Mouse (Mus musculus): ENCODE results near the gene Srrm4.
A peak's percentile ranks its signal among the peaks of the same experiment; 100 is the strongest.

The Srrm4 gene

DNA sequence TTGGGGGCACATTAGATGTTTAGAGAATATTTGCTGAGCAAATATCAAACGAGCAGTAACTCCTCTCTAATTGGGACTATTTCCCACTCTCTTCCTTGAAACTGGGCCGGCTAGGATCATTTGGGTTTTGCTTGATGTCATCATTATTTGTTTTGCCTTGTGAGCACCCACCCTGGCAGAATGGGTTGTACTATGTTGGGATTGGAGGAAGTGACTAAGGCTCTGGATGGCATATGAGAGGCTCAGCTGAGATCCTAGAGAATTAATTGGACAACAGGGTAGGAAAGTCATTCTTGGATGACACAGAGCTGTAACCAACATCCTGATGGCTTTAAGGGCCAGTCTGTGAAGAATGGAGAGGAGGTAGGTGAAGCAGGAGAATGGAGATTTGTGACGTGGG lies 185.1 kb downstream of the Srrm4 start:
- DNase-seq (ENCODE audit: low spot score), result no peak

DNA sequence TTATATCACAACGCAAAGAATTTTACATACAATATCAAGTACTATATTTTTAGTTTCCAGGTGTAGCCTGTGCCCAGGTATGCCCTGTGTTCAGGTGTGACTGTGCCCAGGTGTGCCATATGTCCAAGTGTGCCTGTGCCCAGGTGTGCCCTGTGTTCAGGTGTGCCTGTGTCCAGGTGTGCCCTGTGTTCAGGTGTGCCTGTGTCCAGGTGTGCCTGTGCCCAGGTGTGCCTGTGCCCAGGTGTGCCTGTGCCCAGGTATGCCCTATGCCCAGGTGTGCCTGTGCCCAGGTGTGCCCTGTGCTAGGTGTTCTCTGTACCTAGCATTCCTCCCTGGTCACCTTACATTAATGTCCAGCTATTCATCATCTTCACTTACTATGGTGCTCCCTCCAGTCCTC lies 185.7 kb downstream of the Srrm4 start:
- DNase-seq (ENCODE audit: low spot score), result no peak

DNA sequence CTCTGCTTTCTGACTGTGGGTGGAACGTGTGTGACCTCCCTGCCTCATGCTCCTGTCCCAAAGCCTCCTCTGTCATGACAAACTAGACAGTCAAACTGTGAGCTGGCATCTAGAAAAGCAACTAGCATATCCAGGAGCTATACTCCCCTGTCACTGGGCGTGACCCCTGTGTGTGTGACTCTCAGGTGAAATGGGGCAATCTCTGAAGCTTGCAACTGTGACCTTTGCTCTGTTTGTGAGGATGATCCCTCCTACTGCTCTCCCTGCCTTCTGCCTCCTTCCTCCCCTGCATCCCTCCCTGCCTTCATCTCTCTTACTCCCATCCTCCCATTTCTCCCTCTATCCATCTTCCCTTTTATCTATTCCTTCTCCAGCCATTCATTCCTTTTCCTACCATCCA lies 187.6 kb downstream of the Srrm4 start:
- DNase-seq (ENCODE audit: low spot score), result no peak

DNA sequence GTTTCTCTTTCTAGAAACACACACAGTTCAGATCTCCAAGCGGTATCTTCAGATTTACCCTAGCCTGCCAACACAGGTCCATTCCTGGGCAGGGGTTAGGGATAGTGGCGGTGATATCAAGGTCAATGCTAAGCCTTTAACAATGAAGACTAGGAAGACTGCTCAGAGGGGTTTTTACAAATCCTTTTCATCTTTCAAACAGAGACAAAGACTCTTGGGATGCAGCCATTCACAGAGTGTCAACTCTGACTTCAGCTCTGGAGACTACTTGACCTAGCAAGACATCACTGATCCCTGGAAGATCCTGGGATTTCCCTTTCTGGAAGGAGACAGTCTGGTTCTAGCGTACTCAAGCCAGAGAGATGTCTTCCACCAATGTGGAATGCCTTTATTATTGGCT lies 190.8 kb downstream of the Srrm4 start:
- DNase-seq (ENCODE audit: low spot score), result no peak

DNA sequence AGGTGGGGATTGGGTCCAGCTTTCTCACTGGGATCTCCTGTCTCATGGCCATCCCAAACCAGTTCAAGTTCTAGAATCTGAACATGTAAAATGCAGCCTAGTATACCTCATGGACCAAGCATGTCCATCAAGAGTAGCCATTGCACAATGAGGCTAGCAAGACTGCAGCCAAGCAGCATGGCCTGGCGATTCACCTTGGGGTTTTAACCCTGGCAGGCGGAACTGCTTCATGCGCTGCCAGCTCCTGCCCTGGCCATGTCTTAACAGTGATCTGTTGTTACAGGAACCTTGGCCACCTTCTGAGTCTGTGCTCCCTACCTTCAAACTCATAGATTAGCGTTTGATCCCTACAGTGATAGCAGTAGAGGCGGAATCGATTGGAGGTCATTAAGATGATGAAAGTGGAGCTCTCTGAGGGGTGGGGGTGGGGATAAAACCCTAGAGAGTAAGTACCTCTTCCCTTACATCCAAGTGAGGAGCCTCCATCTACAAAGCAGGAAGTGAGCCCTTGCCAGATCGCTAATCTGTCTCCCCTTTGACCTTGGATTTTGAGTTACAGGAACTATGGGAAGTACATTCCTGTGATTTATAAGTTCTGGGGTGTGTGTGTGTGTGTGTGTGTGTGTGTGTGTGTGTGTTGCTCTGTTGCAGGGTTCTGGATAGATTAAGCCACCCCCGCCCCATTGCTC lies 191.4 kb downstream of the Srrm4 start:
- DNase-seq (ENCODE audit: low spot score), result no peak

DNA sequence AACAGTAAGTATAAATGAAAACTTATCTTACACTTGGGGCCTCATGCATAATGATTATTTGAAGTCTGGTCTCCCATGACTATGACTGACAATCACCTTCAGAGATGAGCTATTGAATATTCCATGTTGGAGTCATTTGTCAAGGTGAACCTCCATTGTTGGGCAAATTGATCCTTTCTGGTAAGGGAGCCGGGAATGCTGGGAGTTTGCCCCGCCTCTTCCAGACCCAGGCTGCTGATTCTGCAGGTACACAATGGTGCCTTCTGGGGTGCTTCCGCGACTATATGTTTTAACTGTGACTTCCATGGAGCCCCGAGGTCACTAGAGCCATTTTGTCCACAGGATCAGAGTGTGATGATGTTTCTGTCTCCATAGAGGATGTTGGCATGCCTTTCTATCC lies 195.5 kb downstream of the Srrm4 start:
- DNase-seq (ENCODE audit: low spot score), result no peak

DNA sequence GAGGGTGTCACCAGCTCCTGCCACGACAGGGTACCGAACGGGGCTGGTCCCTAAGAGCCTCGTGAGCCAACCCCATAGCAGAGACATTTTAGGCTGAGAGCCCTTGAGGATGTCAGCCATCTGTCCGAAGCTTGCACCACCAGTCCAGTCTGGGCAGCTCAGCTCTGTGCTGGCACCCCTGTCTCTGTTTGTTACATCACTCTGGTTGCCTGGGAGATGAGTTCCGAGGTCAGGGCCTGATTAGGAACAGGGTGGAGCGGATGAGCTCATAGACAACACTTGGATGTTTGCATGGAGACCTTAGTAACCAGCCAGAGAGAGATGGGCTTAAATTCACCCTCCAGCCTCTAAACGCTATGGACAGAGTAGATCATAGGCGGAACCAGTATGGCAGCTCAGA lies 199.0 kb downstream of the Srrm4 start:
- DNase-seq (ENCODE audit: low spot score), result no peak

DNA sequence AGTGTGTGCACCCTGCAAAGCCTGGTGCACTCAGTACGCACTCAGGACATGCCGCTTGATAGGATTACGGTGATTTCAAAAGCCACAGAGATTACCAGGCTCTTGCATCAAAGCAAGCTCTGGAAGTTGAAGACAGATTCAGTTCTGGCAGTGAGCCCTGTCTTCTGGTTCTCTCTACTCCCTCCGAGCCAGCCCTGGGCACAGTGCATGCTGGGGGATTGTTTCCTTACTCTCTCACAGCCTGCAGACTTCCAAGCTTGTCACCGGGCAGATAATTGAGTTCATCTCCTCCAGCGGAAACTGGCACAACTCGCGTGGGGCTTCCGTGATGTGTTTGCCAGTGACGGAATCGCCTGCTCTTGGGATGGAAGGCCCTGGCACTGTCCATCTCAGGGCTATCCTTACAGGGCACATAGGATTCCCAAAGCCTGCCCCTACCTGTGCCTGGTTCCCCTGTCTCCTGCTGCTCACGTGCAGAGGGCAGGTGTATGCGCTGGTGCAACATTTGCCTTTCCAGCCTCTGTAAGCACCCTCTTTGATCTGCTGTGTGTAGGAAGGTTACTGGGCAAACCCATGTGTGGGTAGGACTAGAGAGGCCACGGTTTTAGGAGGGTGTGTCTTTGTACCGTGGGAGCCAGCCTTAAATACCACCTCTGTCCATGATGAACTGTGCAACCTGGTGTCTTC lies 201.6 kb downstream of the Srrm4 start:
- peak; percentile 49 for DNase-seq (ENCODE audit: low spot score)

DNA sequence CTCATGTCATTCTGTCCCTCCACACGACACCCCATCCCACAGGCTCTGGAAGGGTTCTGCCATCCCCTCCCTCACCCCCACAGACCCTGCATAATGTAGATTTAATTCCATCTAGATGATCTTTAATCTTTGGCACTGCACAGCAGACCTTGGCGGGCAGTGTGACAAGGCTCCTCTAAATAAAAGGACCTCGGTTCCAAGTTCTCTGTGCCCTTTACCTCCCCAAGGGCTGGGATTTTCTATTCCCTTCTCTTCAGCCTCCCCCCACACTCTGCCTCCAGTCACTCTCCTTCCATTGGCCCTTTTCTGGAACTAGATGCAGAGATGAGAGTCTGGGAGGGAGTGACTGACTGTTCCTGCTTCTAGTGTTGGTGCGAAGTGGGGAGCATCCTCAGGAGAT lies 202.3 kb downstream of the Srrm4 start:
- no peak for DNase-seq (ENCODE audit: low spot score)
